Mouse (Mus musculus) heart, embryonic 15.5 days (tissue): Measurements from ENCODE around the gene Shb. TPM values are rescaled to one million over a fixed set of nuclear protein-coding genes. Genes with fewer than 3 reads are reported as not detected.

ENCODE experiments used
- ATAC-seq: fragments of 200-750 bp; cut with Nextera tagmentation; replicated peaks from 2 replicates; pipeline ENCODE4 v1.8.0; 2017; ENCODE audit warnings: low read depth, moderate TSS enrichment; ENCODE audit not compliant: insufficient number of reproducible peaks, insufficient read depth, low FRiP score
- H3K27ac ChIP-seq: fragments of 300-500 bp; sonication (generic); 2 replicates; pipeline ENCODE4 v1.5.1; 2015; ENCODE audit warnings: mild to moderate bottlenecking, inconsistent platforms
- H3K27me3 ChIP-seq: fragments of 300-500 bp; sonication (generic); 2 replicates; pipeline ENCODE4 v1.6.1; 2015; ENCODE audit warnings: inconsistent platforms
- H3K36me3 ChIP-seq: fragments of 300-500 bp; sonication (generic); 2 replicates; pipeline ENCODE4 v1.6.1; 2015; ENCODE audit warnings: mild to moderate bottlenecking, inconsistent platforms
- H3K4me1 ChIP-seq: fragments of 300-500 bp; sonication (generic); replicated peaks from 2 replicates; pipeline ENCODE4 v1.6.1; 2015; ENCODE audit warnings: inconsistent platforms
- H3K4me2 ChIP-seq: fragments of 300-500 bp; sonication (generic); 2 replicates; pipeline ENCODE4 v1.6.1; 2015; ENCODE audit warnings: inconsistent platforms, mild to moderate bottlenecking, moderate library complexity
- H3K4me3 ChIP-seq: fragments of 300-500 bp; sonication (generic); 2 replicates; pipeline ENCODE4 v1.5.1; 2015; ENCODE audit warnings: mild to moderate bottlenecking, inconsistent platforms
- H3K9ac ChIP-seq: fragments of 300-500 bp; sonication (generic); 2 replicates; pipeline ENCODE4 v1.6.1; 2015; ENCODE audit warnings: mild to moderate bottlenecking, inconsistent platforms
- H3K9me3 ChIP-seq: fragments of 300-500 bp; sonication (generic); replicated peaks from 2 replicates; pipeline ENCODE4 v1.6.1; 2016; ENCODE audit warnings: inconsistent platforms
- WGBS: fragments of 180-500 bp; shearing (Covaris S2); methylation state at CpG from one replicate; pipeline ENCODE4 v1.1.7; 2015; ENCODE audit warnings: mixed read lengths; 5-methylcytosine and 5-hydroxymethylcytosine counted together
- polyA plus RNA-seq: library from polyadenylated mRNA; unstranded; fragments of >200 nt; fragmentation: Nextera tagmentation; extraction: Ambion mirVana; gene quantifications from 2 replicates; pipeline ENCODE4 v1.2.1, GENCODE M21; 2015

The Shb gene
- polyA plus RNA-seq, 1 experiment from 2014 or later = 8.6 TPM

GRCm38 (mm10) chr4:45467115-45467912 is 65.0 kb downstream of the Shb start:
- H3K9me3 ChIP-seq = no peaks in the 10 kb centered on the region
- H3K36me3 ChIP-seq = peaks cover 4% of the 10 kb centered on the region; the same call in 1 of the 2 replicates
- WGBS = 53% methylated on average over 12 of the region's 12 CpGs
- no peaks in the 10 kb centered on the region for H3K27me3 ChIP-seq
- H3K9ac ChIP-seq = peak overlapping the region; percentile 15
- no peak for ATAC-seq
- no peak overlapping the region for H3K4me3 ChIP-seq
- H3K27ac ChIP-seq = peak overlapping the region; percentile 85
- H3K4me1 ChIP-seq = peaks cover 78% of the 10 kb centered on the region
- H3K4me2 ChIP-seq = no peak overlapping the region

- no peak overlapping the region for H3K4me3 ChIP-seq
- H3K9me3 ChIP-seq = no peaks in the 10 kb centered on the region
- no peak for ATAC-seq
- WGBS = 64% methylated on average over 9 of the region's 9 CpGs
- H3K27ac ChIP-seq = no peak overlapping the region
- peaks cover 71% of the 10 kb centered on the region for H3K4me1 ChIP-seq
- no peak overlapping the region for H3K9ac ChIP-seq
- H3K36me3 ChIP-seq = no peaks in the 10 kb centered on the region
- H3K27me3 ChIP-seq = no peaks in the 10 kb centered on the region
- no peak overlapping the region for H3K4me2 ChIP-seq
Observed at GRCm38 (mm10) chr4:45464941-45465340, 67.3 kb downstream of the Shb start.

GRCm38 (mm10) chr4:45464528-45464927 is 67.7 kb downstream of the Shb start:
- H3K36me3 ChIP-seq = no peaks in the 10 kb centered on the region
- no peak for ATAC-seq

DNA sequence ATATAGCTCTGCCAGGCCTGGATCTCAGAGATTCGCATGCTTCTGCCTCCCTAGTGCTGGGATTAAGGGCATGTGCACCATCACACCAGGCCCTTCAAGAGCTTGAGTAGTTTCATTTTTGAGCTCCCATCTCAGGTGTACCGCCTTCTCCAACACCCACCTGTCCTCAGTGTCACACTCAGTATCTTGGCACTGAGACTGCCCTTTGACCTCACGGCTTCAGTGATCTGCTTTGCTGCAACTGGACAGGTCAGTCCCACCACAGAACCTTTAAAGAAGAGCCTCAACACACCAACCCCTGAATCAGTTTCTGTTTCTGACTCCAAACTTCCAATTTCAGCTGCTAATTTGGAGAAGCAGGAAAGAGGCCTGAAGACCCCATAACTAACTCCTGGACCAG is 68.1 kb downstream of the Shb start:
- no peak overlapping the region for H3K9ac ChIP-seq
- WGBS = 94% methylated on average over 3 of the region's 3 CpGs
- no peaks in the 10 kb centered on the region for H3K9me3 ChIP-seq
- H3K4me1 ChIP-seq = peaks cover 73% of the 10 kb centered on the region
- no peaks in the 10 kb centered on the region for H3K27me3 ChIP-seq
- H3K4me2 ChIP-seq = no peak overlapping the region
- no peak overlapping the region for H3K27ac ChIP-seq
- H3K4me3 ChIP-seq = no peak overlapping the region
- no peak for ATAC-seq
- H3K36me3 ChIP-seq = no peaks in the 10 kb centered on the region

More at GRCm38 (mm10) chr4:45464528-45464927, 67.7 kb downstream of the Shb start:
- no peak overlapping the region for H3K27ac ChIP-seq
- no peak overlapping the region for H3K4me3 ChIP-seq
- no peaks in the 10 kb centered on the region for H3K27me3 ChIP-seq
- no peak overlapping the region for H3K4me2 ChIP-seq
- no peak overlapping the region for H3K9ac ChIP-seq
- 49% methylated on average over 12 of the region's 12 CpGs for WGBS
- H3K4me1 ChIP-seq = peaks cover 71% of the 10 kb centered on the region
- H3K9me3 ChIP-seq = no peaks in the 10 kb centered on the region

GRCm38 (mm10) chr4:45462628-45463027 is 69.6 kb downstream of the Shb start:
- 81% methylated on average over 5 of the region's 5 CpGs for WGBS
- Histone ChIP-seq H3K36me3 (peaks cover 3% of the 10 kb centered on the region; the same call in 1 of the 2 replicates), H3K4me2 (no peak overlapping the region), H3K4me3 (no peak overlapping the region), H3K27me3 (no peaks in the 10 kb centered on the region), H3K4me1 (peaks cover 75% of the 10 kb centered on the region), H3K27ac (no peak overlapping the region), H3K9ac (no peak overlapping the region), H3K9me3 (no peaks in the 10 kb centered on the region)
- ATAC-seq = no peak

- no peak for ATAC-seq
- Histone ChIP-seq H3K4me3 (no peak overlapping the region), H3K36me3 (peaks cover 3% of the 10 kb centered on the region; the same call in 1 of the 2 replicates), H3K4me1 (peaks cover 69% of the 10 kb centered on the region), H3K9me3 (no peaks in the 10 kb centered on the region), H3K27ac (peak overlapping the region; percentile 17), H3K9ac (0 out of 2 replicates have a peak overlapping the region, but pooled peaks have one; percentile 19), H3K4me2 (no peak overlapping the region), H3K27me3 (no peaks in the 10 kb centered on the region)
- 30% methylated on average over 7 of the region's 7 CpGs for WGBS
Observed at GRCm38 (mm10) chr4:45461661-45462060, 70.6 kb downstream of the Shb start.

DNA sequence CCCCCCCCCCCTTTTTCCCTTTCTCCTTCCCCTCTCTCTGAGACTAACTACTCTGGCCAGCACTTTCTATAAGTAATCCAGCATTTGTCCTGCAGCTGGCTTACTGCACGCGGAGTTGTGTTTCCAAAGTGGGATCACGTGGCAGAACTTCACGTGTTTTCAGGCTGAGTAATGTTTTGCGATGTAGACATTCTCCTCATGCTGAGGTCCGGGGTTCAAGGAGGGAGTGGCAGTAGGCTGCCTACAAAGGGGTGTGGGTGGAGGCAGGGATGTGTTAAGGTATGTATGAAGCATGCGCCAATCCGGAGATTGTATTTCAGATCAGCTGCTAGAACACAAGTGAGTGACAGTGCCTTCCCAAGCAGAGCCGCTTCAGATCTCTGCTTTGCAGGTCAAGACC is 72.9 kb downstream of the Shb start:
- Histone ChIP-seq H3K27ac (no peak overlapping the region), H3K4me3 (no peak overlapping the region), H3K27me3 (no peaks in the 10 kb centered on the region), H3K4me2 (no peak overlapping the region), H3K9me3 (no peaks in the 10 kb centered on the region), H3K36me3 (peaks cover 6% of the 10 kb centered on the region; the same call in 1 of the 2 replicates), H3K4me1 (peaks cover 64% of the 10 kb centered on the region), H3K9ac (no peak overlapping the region)
- WGBS = 53% methylated on average over 9 of the region's 9 CpGs
- no peak for ATAC-seq

GRCm38 (mm10) chr4:45457543-45457942 is 74.7 kb downstream of the Shb start:
- peaks cover 6% of the 10 kb centered on the region; the same call in 1 of the 2 replicates for H3K36me3 ChIP-seq
- no peak for ATAC-seq
- H3K4me3 ChIP-seq = no peak overlapping the region
- no peaks in the 10 kb centered on the region for H3K9me3 ChIP-seq
- peaks cover 69% of the 10 kb centered on the region for H3K4me1 ChIP-seq
- no peak overlapping the region for H3K9ac ChIP-seq
- H3K27me3 ChIP-seq = no peaks in the 10 kb centered on the region
- H3K4me2 ChIP-seq = no peak overlapping the region
- 73% methylated on average over 2 of the region's 2 CpGs for WGBS
- H3K27ac ChIP-seq = no peak overlapping the region

DNA sequence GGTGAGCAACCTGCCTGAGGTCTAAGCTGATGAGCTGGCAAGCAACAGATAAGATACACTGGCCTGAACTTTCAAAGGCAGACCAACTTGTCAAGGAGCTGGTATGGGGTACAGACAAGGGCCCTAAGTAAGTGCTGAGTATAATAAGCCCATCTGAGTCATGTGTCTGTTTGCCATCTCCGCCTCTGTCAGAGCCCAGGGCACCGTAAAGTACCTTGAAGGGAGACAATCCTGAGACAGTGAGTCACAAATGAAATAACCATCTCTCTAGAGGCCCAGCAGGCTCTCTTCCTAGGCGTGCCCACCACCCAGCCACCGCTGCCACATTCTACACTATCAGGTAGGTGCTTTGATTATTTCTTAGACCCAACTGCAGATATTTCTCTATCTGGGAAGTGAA is 77.3 kb downstream of the Shb start:
- H3K4me3 ChIP-seq = no peak overlapping the region
- WGBS = 72% methylated on average over 4 of the region's 4 CpGs
- H3K9ac ChIP-seq = no peak overlapping the region
- ATAC-seq = no peak
- H3K4me1 ChIP-seq = peaks cover 68% of the 10 kb centered on the region
- H3K27me3 ChIP-seq = no peaks in the 10 kb centered on the region
- no peak overlapping the region for H3K4me2 ChIP-seq
- peaks cover 6% of the 10 kb centered on the region; the same call in 1 of the 2 replicates for H3K36me3 ChIP-seq
- H3K9me3 ChIP-seq = no peaks in the 10 kb centered on the region
- no peak overlapping the region for H3K27ac ChIP-seq

- ATAC-seq = no peak
- no peak overlapping the region for H3K4me3 ChIP-seq
- H3K27ac ChIP-seq = peak overlapping the region; percentile 50; the same call in 1 of the 2 replicates
- WGBS = 78% methylated on average over 3 of the region's 3 CpGs
- H3K9me3 ChIP-seq = no peaks in the 10 kb centered on the region
- H3K4me1 ChIP-seq = peaks cover 52% of the 10 kb centered on the region
- H3K4me2 ChIP-seq = no peak overlapping the region
- H3K27me3 ChIP-seq = no peaks in the 10 kb centered on the region
- peaks cover 6% of the 10 kb centered on the region; the same call in 1 of the 2 replicates for H3K36me3 ChIP-seq
- H3K9ac ChIP-seq = no peak overlapping the region
Observed at GRCm38 (mm10) chr4:45453271-45453851, 78.9 kb downstream of the Shb start.

DNA sequence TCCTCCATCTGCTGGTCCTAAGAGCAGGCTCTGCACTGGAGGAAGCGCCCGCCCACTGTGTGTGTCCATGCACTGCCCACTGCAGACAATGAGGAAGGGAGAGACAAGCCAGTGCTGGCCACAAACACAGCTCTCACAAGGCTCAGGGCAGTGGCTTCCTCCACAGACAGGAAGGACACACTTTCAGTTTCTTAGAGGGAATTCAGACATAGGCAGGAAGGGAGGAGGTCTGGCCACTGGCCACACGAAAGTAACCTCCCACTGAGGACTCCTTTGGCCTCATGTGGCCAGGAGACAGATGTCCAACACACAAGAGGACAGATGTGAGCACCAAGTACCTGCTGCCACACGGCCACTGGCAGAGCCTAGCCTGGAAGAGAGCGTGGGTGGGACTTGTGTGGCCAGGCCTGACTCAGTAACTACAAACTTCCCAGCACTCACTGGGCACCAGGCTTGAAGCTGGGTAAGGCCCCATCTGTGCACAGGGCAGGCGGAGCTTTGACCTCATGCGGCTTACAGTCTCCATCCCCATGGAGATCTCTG is 79.6 kb downstream of the Shb start:
- Histone ChIP-seq H3K9me3 (no peaks in the 10 kb centered on the region), H3K27me3 (no peaks in the 10 kb centered on the region), H3K4me2 (0 out of 2 replicates have a peak overlapping the region, but pooled peaks have one; percentile 22), H3K27ac (peak overlapping the region; percentile 50), H3K4me3 (no peak overlapping the region), H3K4me1 (peaks cover 47% of the 10 kb centered on the region), H3K9ac (no peak overlapping the region; the same call in 1 of the 2 replicates), H3K36me3 (peaks cover 2% of the 10 kb centered on the region; the same call in 1 of the 2 replicates)
- peak; percentile 52 for ATAC-seq
- WGBS = 61% methylated on average over 7 of the region's 7 CpGs
